Mouse (Mus musculus): Measurements from ENCODE around the gene Gm20532. TPM values are rescaled to one million over a fixed set of nuclear protein-coding genes. Genes with fewer than 3 reads are reported as not detected.

Gm20532 gene
- not detected for polyA plus RNA-seq (2012; fragmentation: generic; extraction: Trizol)

- H3K79me2 ChIP-seq (ENCODE audit: control insufficient read depth, insufficient read depth), result no peaks in the 10 kb centered on the region
- H3K4me3 ChIP-seq, result no peak within 1 kb of the TSS
- peak within 1 kb of the TSS; percentile 58 for H3K4me2 ChIP-seq (ENCODE audit: low read depth)
- H3K27me3 ChIP-seq (ENCODE audit: control insufficient read depth, insufficient read depth, insufficient read length), result peaks cover 25% of the 10 kb centered on the region
- TF ChIP-seq USF1 (IDR thresholded peaks at IDR 0.05; ENCODE audit: low read depth) (peak; percentile 81), POLR2A (IDR thresholded peaks at IDR 0.05; ENCODE audit: insufficient read length, low read depth) (peak; percentile 25), MAX (IDR thresholded peaks at IDR 0.05; ENCODE audit: low read depth) (no peak)
- no peaks in the 10 kb centered on the region for H3K36me3 ChIP-seq (ENCODE audit: control insufficient read depth, insufficient read depth)
- H3ac ChIP-seq (ENCODE audit: control insufficient read depth, insufficient read length), result no peak within 1 kb of the TSS
These were observed at the start of gene Gm20532 for GRCm38 (mm10) chr2:26586294-26587043. Gene Gm20532 (plus strand): TSS chr2:26586639.

GRCm38 (mm10) chr2:26539516-26539915 lies 46.9 kb upstream of the Gm20532 start:
- H3ac ChIP-seq (ENCODE audit: control insufficient read depth, insufficient read length), result no peak overlapping the region
- H3K79me2 ChIP-seq (ENCODE audit: control insufficient read depth, insufficient read depth), result no peaks in the 10 kb centered on the region
- no peaks in the 10 kb centered on the region for H3K36me3 ChIP-seq (ENCODE audit: control insufficient read depth, insufficient read depth)
- TF ChIP-seq CEBPB (IDR thresholded peaks at IDR 0.05; ENCODE audit: insufficient read depth, poor library complexity, severe bottlenecking) (no peak), MYOG (IDR thresholded peaks at IDR 0.05; ENCODE audit: control insufficient read depth in 1 of 3, insufficient read depth in 1 of 3, insufficient read length in 2 of 3, low read depth in 2 of 3) (no peak), POLR2AphosphoS2 (IDR thresholded peaks at IDR 0.05; ENCODE audit: insufficient read length, low read depth) (no peak), TCF3 (IDR thresholded peaks at IDR 0.05; ENCODE audit: insufficient read length, low read depth) (no peak), SRF (IDR thresholded peaks at IDR 0.05; ENCODE audit: control insufficient read depth, insufficient read length, low read depth) (no peak), MYOD1 (IDR thresholded peaks at IDR 0.05; ENCODE audit: control insufficient read depth in 1 of 3, insufficient read length in 2 of 3, low read depth in 2 of 3) (no peak), USF1 (IDR thresholded peaks at IDR 0.05; ENCODE audit: low read depth) (no peak), POLR2A (IDR thresholded peaks at IDR 0.05; ENCODE audit: insufficient read length, low read depth) (no peak), TCF12 (IDR thresholded peaks at IDR 0.05; ENCODE audit: insufficient read depth, poor library complexity, severe bottlenecking) (no peak), REST (IDR thresholded peaks at IDR 0.05; ENCODE audit: insufficient read depth, insufficient read length) (no peak)
- H3K4me3 ChIP-seq, result no peak overlapping the region
- no peak overlapping the region for H3K4me2 ChIP-seq (ENCODE audit: low read depth)
- H3K27me3 ChIP-seq (ENCODE audit: control insufficient read depth, insufficient read depth, insufficient read length), result no peaks in the 10 kb centered on the region

GRCm38 (mm10) chr2:26540721-26541120 lies 45.7 kb upstream of the Gm20532 start:
- H3K36me3 ChIP-seq (ENCODE audit: control insufficient read depth, insufficient read depth), result no peaks in the 10 kb centered on the region
- peak overlapping the region; percentile 5 for H3K4me2 ChIP-seq (ENCODE audit: low read depth)
- H3ac ChIP-seq (ENCODE audit: control insufficient read depth, insufficient read length), result no peak overlapping the region
- TF ChIP-seq MYOG (IDR thresholded peaks at IDR 0.05; ENCODE audit: control insufficient read depth in 1 of 3, insufficient read depth in 1 of 3, insufficient read length in 2 of 3, low read depth in 2 of 3) (peak in 1 of 3 experiments; percentile 16), E2F4 (IDR thresholded peaks at IDR 0.05; ENCODE audit: insufficient read depth) (no peak)
- H3K27me3 ChIP-seq (ENCODE audit: control insufficient read depth, insufficient read depth, insufficient read length), result no peaks in the 10 kb centered on the region
- H3K79me2 ChIP-seq (ENCODE audit: control insufficient read depth, insufficient read depth), result no peaks in the 10 kb centered on the region
- H3K4me3 ChIP-seq, result no peak overlapping the region

GRCm38 (mm10) chr2:26541258-26541910 lies 45.1 kb upstream of the Gm20532 start:
- Histone ChIP-seq H3K27me3 (ENCODE audit: control insufficient read depth, insufficient read depth, insufficient read length) (no peaks in the 10 kb centered on the region), H3K4me2 (ENCODE audit: low read depth) (peak overlapping the region; percentile 5)

GRCm38 (mm10) chr2:26543155-26543554 lies 43.3 kb upstream of the Gm20532 start:
- Histone ChIP-seq H3K36me3 (ENCODE audit: control insufficient read depth, insufficient read depth) (no peaks in the 10 kb centered on the region), H3ac (ENCODE audit: control insufficient read depth, insufficient read length) (no peak overlapping the region), H3K4me3 (no peak overlapping the region), H3K4me2 (ENCODE audit: low read depth) (peak overlapping the region; percentile 63), H3K79me2 (ENCODE audit: control insufficient read depth, insufficient read depth) (no peaks in the 10 kb centered on the region), H3K27me3 (ENCODE audit: control insufficient read depth, insufficient read depth, insufficient read length) (no peaks in the 10 kb centered on the region)
- peak in 2 of 3 experiments; percentile 25 to 88 for TF ChIP-seq MYOG (IDR thresholded peaks at IDR 0.05; ENCODE audit: control insufficient read depth in 1 of 3, insufficient read depth in 1 of 3, insufficient read length in 2 of 3, low read depth in 2 of 3)
- no peak for TF ChIP-seq POLR2AphosphoS2 (IDR thresholded peaks at IDR 0.05; ENCODE audit: insufficient read length, low read depth)
- no peak for TF ChIP-seq POLR2A (IDR thresholded peaks at IDR 0.05; ENCODE audit: insufficient read length, low read depth)
- peak in 2 of 3 experiments; percentile 55 to 76 for TF ChIP-seq MYOD1 (IDR thresholded peaks at IDR 0.05; ENCODE audit: control insufficient read depth in 1 of 3, insufficient read length in 2 of 3, low read depth in 2 of 3)
- no peak for TF ChIP-seq SRF (IDR thresholded peaks at IDR 0.05; ENCODE audit: control insufficient read depth, insufficient read length, low read depth)
- TF ChIP-seq E2F4 (IDR thresholded peaks at IDR 0.05; ENCODE audit: insufficient read depth), result no peak
- TF ChIP-seq TCF12 (IDR thresholded peaks at IDR 0.05; ENCODE audit: insufficient read depth, poor library complexity, severe bottlenecking), result peak; percentile 3
- no peak for TF ChIP-seq CEBPB (IDR thresholded peaks at IDR 0.05; ENCODE audit: insufficient read depth, poor library complexity, severe bottlenecking)
- TF ChIP-seq REST (IDR thresholded peaks at IDR 0.05; ENCODE audit: insufficient read depth, insufficient read length), result no peak
- peak; percentile 39 for TF ChIP-seq TCF3 (IDR thresholded peaks at IDR 0.05; ENCODE audit: insufficient read length, low read depth)

More at GRCm38 (mm10) chr2:26541258-26541910, 45.1 kb upstream of the Gm20532 start:
- H3K36me3 ChIP-seq (ENCODE audit: control insufficient read depth, insufficient read depth), result no peaks in the 10 kb centered on the region
- no peak overlapping the region for H3K4me3 ChIP-seq
- TF ChIP-seq SRF (IDR thresholded peaks at IDR 0.05; ENCODE audit: control insufficient read depth, insufficient read length, low read depth), result no peak
- TF ChIP-seq MAX (IDR thresholded peaks at IDR 0.05; ENCODE audit: low read depth), result no peak
- TF ChIP-seq TCF12 (IDR thresholded peaks at IDR 0.05; ENCODE audit: insufficient read depth, poor library complexity, severe bottlenecking), result no peak
- no peak for TF ChIP-seq E2F4 (IDR thresholded peaks at IDR 0.05; ENCODE audit: insufficient read depth)
- peak in 2 of 3 experiments; percentile 83 for TF ChIP-seq MYOD1 (IDR thresholded peaks at IDR 0.05; ENCODE audit: control insufficient read depth in 1 of 3, insufficient read length in 2 of 3, low read depth in 2 of 3)
- TF ChIP-seq MYOG (IDR thresholded peaks at IDR 0.05; ENCODE audit: control insufficient read depth in 1 of 3, insufficient read depth in 1 of 3, insufficient read length in 2 of 3, low read depth in 2 of 3), result peak in 2 of 3 experiments; percentile 79 to 90
- no peak for TF ChIP-seq USF1 (IDR thresholded peaks at IDR 0.05; ENCODE audit: low read depth)
- H3ac ChIP-seq (ENCODE audit: control insufficient read depth, insufficient read length), result no peak overlapping the region
- H3K79me2 ChIP-seq (ENCODE audit: control insufficient read depth, insufficient read depth), result no peaks in the 10 kb centered on the region

Measured in myocyte (in vitro differentiated cells).